Comparison of ENCODE assay signal across 7 mouse cellular contexts in genomic region chr10:13323139-13323805, GRCm38 (mm10).
A peak's percentile ranks its signal among the peaks of the same experiment; 100 is the strongest.
DNase-seq lines count a peak whose midpoint lies in the region; TF ChIP-seq lines count a peak whose summit lies in the region.

No protein-coding gene starts in this region.

- H3K4me3 ChIP-seq in heart, adult 2 months: peak overlapping the region; percentile 87
- peak overlapping the region; percentile 92 for H3K4me3 ChIP-seq in megakaryocyte, embryonic 14.5 days (replicated peaks)

- peak overlapping the region; percentile 96 for H3K27ac ChIP-seq in heart, adult 2 months

- no peak for TF ChIP-seq CTCF in heart, adult 2 months (IDR thresholded peaks at IDR 0.05)

- peak; percentile 13 for DNase-seq in urinary bladder, postnatal 14 days (ENCODE audit: low spot score)
- DNase-seq in urinary bladder, postnatal 4 days (ENCODE audit: low spot score in 2 of 2): no peak
- peak; percentile 32 to 38 for DNase-seq in heart, adult 2 months
- DNase-seq in kidney, postnatal 14 days: peak; percentile 23
- no peak for DNase-seq in right cerebral cortex, postnatal 4 days
- DNase-seq in layer of hippocampus, postnatal 36 days: no peak

- peaks cover 8% of the 10 kb centered on the region for H3K4me1 ChIP-seq in heart, adult 2 months (ENCODE audit: control insufficient read depth, insufficient read depth, low read length)
- peaks cover 25% of the 10 kb centered on the region for H3K4me1 ChIP-seq in megakaryocyte, embryonic 14.5 days

- peak overlapping the region; percentile 97 for H3K9ac ChIP-seq in heart, adult 2 months (ENCODE audit: low read depth, low read length)

- H3K27me3 ChIP-seq in heart, adult 2 months (ENCODE audit: control insufficient read depth, insufficient read depth, low read length): no peaks in the 10 kb centered on the region
- peaks cover 2% of the 10 kb centered on the region for H3K27me3 ChIP-seq in megakaryocyte, embryonic 14.5 days (replicated peaks)

- peaks cover 22% of the 10 kb centered on the region for H3K36me3 ChIP-seq in heart, adult 2 months (ENCODE audit: control insufficient read depth, insufficient read depth, low read length)
- H3K36me3 ChIP-seq in megakaryocyte, embryonic 14.5 days (replicated peaks; ENCODE audit: low read length): no peaks in the 10 kb centered on the region

- no peaks in the 10 kb centered on the region; the same call in 1 of the 2 replicates for H3K79me2 ChIP-seq in heart, adult 2 months (replicated peaks; ENCODE audit: control insufficient read depth, insufficient read depth, low read length)

- intact Hi-C loops in heart, adult 2 months (cut with DNase I): loop anchor here (5.0 to 10.0 kb wide), 2 partner anchors 308 to 734 kb away; no protein-coding TSS in a partner anchor

- WGBS in heart, adult 2 months: 2% methylated on average over 12 of the region's 12 CpGs

- TF ChIP-seq POLR2A in heart, adult 2 months (IDR thresholded peaks at IDR 0.05; ENCODE audit: insufficient read depth, low read depth, low read length): no peak

- no peaks in the 10 kb centered on the region for H3K9me3 ChIP-seq in megakaryocyte, embryonic 14.5 days

- TF ChIP-seq EP300 in heart, adult 2 months (IDR thresholded peaks at IDR 0.05; ENCODE audit: insufficient read depth, low read depth, low read length): no peak

Comparison
In these comparisons a context has a peak if more than half of its experiments do, and no peak if none do; other contexts are left out.
1. DNase-seq: peak in urinary bladder, postnatal 14 days (single experiment), heart, adult 2 months (2 of 2) and kidney, postnatal 14 days (single experiment); none in urinary bladder, postnatal 4 days (0 of 2), right cerebral cortex, postnatal 4 days (single experiment) and layer of hippocampus, postnatal 36 days (0 of 2).